Mouse (Mus musculus) forebrain, embryonic 12.5 days (tissue): Measurements from ENCODE around the gene Shank1. TPM values are rescaled to one million over a fixed set of nuclear protein-coding genes. Genes with fewer than 3 reads are reported as not detected.
A peak's percentile ranks its signal among the peaks of the same experiment; 100 is the strongest.

Experiments used
- ATAC-seq: fragments of 200-750 bp; cut with Nextera tagmentation; 2 replicates; pipeline ENCODE4 v1.8.0; 2017; ENCODE audit warnings: moderate TSS enrichment; ENCODE audit not compliant: low FRiP score
- H3K27ac ChIP-seq: fragments of 300-500 bp; sonication (generic); 2 replicates; pipeline ENCODE4 v1.5.1; 2016; ENCODE audit warnings: mild to moderate bottlenecking
- H3K27me3 ChIP-seq: fragments of 300-500 bp; sonication (generic); 2 replicates; pipeline ENCODE4 v1.6.1; 2016; ENCODE audit warnings: mild to moderate bottlenecking
- H3K36me3 ChIP-seq: fragments of 300-500 bp; sonication (generic); replicated peaks from 2 replicates; pipeline ENCODE4 v1.6.1; 2016; ENCODE audit warnings: mild to moderate bottlenecking
- H3K4me1 ChIP-seq: fragments of 300-500 bp; sonication (generic); 2 replicates; pipeline ENCODE4 v1.6.1; 2016
- H3K4me2 ChIP-seq: fragments of 300-500 bp; sonication (generic); 2 replicates; pipeline ENCODE4 v1.6.1; 2016; ENCODE audit warnings: mild to moderate bottlenecking, moderate library complexity
- H3K4me3 ChIP-seq: fragments of 300-500 bp; sonication (generic); replicated peaks from 2 replicates; pipeline ENCODE4 v1.5.1; 2016; ENCODE audit warnings: mild to moderate bottlenecking
- H3K9ac ChIP-seq: fragments of 300-500 bp; sonication (generic); 2 replicates; pipeline ENCODE4 v1.6.1; 2016; ENCODE audit warnings: mild to moderate bottlenecking
- H3K9me3 ChIP-seq: fragments of 300-500 bp; sonication (generic); 2 replicates; pipeline ENCODE4 v1.6.1; 2016
- WGBS: fragments of 180-500 bp; shearing (Covaris S2); methylation state at CpG from one replicate; pipeline ENCODE4 v1.1.7; 2016; 5-methylcytosine and 5-hydroxymethylcytosine counted together
- polyA plus RNA-seq: library from polyadenylated mRNA; unstranded; fragments of >200 nt; fragmentation: Nextera tagmentation; extraction: Ambion mirVana; gene quantifications from 2 replicates; pipeline ENCODE4 v1.2.1, GENCODE M21; 2016

Shank1 gene
- polyA plus RNA-seq, 1 experiment from 2014 or later = 8.0 TPM

GRCm38 (mm10) chr7:44384716-44385059 is 74.6 kb downstream of the Shank1 start:
- Histone ChIP-seq H3K4me1 (peaks cover 19% of the 10 kb centered on the region), H3K4me2 (peak overlapping the region; percentile 93), H3K27ac (0 out of 2 replicates have a peak overlapping the region, but pooled peaks have one; percentile 71), H3K36me3 (no peaks in the 10 kb centered on the region), H3K9me3 (no peaks in the 10 kb centered on the region), H3K9ac (peak overlapping the region; percentile 65), H3K27me3 (peaks cover 22% of the 10 kb centered on the region), H3K4me3 (peak overlapping the region; percentile 51)
- peak; percentile 44 for ATAC-seq
- WGBS = under 1% methylated on average over 17 of the region's 17 CpGs

GRCm38 (mm10) chr7:44385720-44386119 is 75.7 kb downstream of the Shank1 start, which contains the start of gene 1700008O03Rik:
Gene 1700008O03Rik (minus strand): TSS chr7:44385820.
- peaks cover 19% of the 10 kb centered on the region for H3K4me1 ChIP-seq
- ATAC-seq = no peak
- peaks cover 29% of the 10 kb centered on the region for H3K27me3 ChIP-seq
- WGBS = 79% methylated on average over 12 of the region's 12 CpGs
- H3K4me2 ChIP-seq = peak within 1 kb of the TSS; percentile 93
- H3K9ac ChIP-seq = peak within 1 kb of the TSS; percentile 65
- no peaks in the 10 kb centered on the region for H3K36me3 ChIP-seq
- no peak within 1 kb of the TSS for H3K27ac ChIP-seq
- H3K4me3 ChIP-seq = peak within 1 kb of the TSS; percentile 51
- no peaks in the 10 kb centered on the region for H3K9me3 ChIP-seq

- Histone ChIP-seq H3K27ac (no peak overlapping the region), H3K4me2 (no peak overlapping the region), H3K9ac (no peak overlapping the region), H3K27me3 (peaks cover 28% of the 10 kb centered on the region; the same call in 1 of the 2 replicates), H3K9me3 (no peaks in the 10 kb centered on the region), H3K36me3 (no peaks in the 10 kb centered on the region), H3K4me3 (no peak overlapping the region), H3K4me1 (no peaks in the 10 kb centered on the region)
- no peak for ATAC-seq
- WGBS = 87% methylated on average over 4 of the region's 4 CpGs
Observed at GRCm38 (mm10) chr7:44391831-44392230, 81.8 kb downstream of the Shank1 start.

DNA sequence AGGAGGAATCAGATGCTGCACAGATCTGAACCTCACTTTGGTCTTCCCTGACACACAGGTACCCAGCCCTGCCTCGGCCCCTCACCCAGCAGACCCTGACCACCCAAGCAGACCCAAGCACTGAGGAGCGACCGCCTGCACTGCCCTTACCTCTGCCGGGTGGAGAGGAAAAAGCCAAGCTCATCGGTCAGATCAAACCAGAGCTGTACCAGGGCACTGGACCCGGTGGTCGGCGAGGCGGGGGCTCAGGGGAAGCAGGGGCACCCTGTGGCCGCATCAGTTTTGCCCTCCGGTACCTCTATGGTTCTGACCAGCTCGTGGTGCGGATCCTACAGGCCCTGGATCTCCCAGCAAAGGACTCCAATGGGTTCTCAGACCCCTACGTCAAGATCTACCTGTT is 82.3 kb downstream of the Shank1 start:
- H3K9me3 ChIP-seq = no peaks in the 10 kb centered on the region
- H3K4me2 ChIP-seq = no peak overlapping the region
- 88% methylated on average over 14 of the region's 14 CpGs for WGBS
- no peak overlapping the region for H3K27ac ChIP-seq
- H3K9ac ChIP-seq = no peak overlapping the region
- no peak for ATAC-seq
- H3K27me3 ChIP-seq = peaks cover 32% of the 10 kb centered on the region; the same call in 1 of the 2 replicates
- no peaks in the 10 kb centered on the region for H3K36me3 ChIP-seq
- H3K4me1 ChIP-seq = no peaks in the 10 kb centered on the region
- no peak overlapping the region for H3K4me3 ChIP-seq

DNA sequence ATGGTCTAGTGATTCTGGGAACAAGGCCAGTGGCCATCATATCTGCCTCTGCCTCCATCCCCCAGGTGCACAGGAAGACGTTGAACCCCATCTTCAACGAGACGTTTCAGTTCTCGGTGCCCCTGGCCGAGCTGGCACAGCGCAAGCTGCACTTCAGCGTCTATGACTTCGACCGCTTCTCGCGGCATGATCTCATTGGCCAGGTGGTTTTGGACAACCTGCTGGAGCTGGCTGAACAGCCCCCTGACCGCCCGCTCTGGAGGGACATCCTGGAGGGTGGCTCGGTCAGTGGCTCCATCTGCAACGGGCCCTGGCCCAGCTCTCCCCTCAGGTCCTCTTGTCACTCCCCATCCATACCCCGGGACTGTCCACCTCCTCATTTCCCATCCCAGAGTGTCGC is 83.2 kb downstream of the Shank1 start:
- Histone ChIP-seq H3K9me3 (no peaks in the 10 kb centered on the region), H3K27me3 (peaks cover 27% of the 10 kb centered on the region; the same call in 1 of the 2 replicates), H3K9ac (no peak overlapping the region), H3K4me2 (no peak overlapping the region), H3K4me1 (no peaks in the 10 kb centered on the region), H3K36me3 (no peaks in the 10 kb centered on the region), H3K27ac (no peak overlapping the region), H3K4me3 (no peak overlapping the region)
- ATAC-seq = no peak
- WGBS = 94% methylated on average over 17 of the region's 17 CpGs

- H3K36me3 ChIP-seq = no peaks in the 10 kb centered on the region
- H3K9ac ChIP-seq = no peak overlapping the region
- peaks cover 24% of the 10 kb centered on the region for H3K27me3 ChIP-seq
- no peak overlapping the region for H3K4me2 ChIP-seq
- no peaks in the 10 kb centered on the region for H3K9me3 ChIP-seq
- peak; percentile 84 for ATAC-seq
- H3K4me1 ChIP-seq = peaks cover 8% of the 10 kb centered on the region; the same call in 1 of the 2 replicates
- H3K4me3 ChIP-seq = no peak overlapping the region
- H3K27ac ChIP-seq = no peak overlapping the region
- WGBS = 8% methylated on average over 3 of the region's 3 CpGs
Observed at GRCm38 (mm10) chr7:44398570-44398969, 88.5 kb downstream of the Shank1 start.

DNA sequence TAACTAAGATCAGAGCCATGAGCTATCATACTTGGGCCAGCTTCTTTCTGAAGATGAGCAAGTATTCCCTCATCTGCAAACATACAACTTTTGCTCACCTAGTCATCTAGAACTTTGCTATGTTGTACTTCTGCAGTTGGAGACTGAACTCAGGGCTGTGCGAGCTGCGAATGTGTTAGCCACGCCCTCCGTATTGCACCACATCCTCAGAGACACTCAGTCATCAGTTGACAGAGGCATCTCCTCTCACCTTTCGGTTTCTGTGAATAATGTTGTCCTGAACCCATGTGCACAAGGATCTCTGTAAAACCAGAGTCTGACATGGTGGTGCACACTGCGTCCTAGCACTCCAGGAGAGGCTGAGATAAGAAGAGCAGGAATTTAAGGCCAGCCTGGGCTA is 91.6 kb downstream of the Shank1 start:
- H3K4me2 ChIP-seq = no peak overlapping the region
- 89% methylated on average over 6 of the region's 6 CpGs for WGBS
- no peaks in the 10 kb centered on the region for H3K36me3 ChIP-seq
- peaks cover 18% of the 10 kb centered on the region for H3K4me1 ChIP-seq
- H3K4me3 ChIP-seq = no peak overlapping the region
- H3K9me3 ChIP-seq = no peaks in the 10 kb centered on the region
- H3K9ac ChIP-seq = no peak overlapping the region
- ATAC-seq = no peak
- no peak overlapping the region for H3K27ac ChIP-seq
- peaks cover 27% of the 10 kb centered on the region for H3K27me3 ChIP-seq

DNA sequence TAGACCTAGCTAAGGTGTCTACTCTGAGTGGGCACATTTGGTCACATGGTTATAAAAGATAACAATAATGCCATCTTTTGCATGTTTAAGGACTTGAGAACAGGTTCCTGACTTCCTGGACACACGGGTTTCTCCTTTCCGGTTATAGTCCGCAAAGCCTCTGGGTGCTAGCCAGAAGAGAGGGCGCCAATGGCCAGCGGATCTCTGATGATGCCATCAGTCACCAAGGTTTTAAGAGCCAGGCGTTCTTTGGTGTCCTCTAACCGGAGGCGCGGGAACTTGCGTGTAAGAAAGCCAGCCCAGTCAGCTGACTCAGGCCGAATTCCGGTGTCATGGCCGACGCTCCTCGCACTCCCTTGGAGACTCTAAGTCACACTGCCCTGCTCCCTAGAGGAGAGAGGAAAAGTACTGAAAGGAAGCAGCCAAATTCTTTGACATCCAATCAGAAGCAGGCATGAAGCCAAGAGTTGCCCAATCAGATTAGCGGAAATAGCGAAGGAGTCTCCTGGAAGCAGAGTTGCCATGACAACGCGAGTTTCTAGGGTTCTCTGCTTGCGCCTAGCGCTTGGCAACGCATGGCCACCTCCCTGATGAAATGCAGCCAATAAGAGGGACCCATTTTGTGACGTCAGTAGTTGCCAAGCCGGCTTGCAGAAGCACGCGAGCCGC is 95.4 kb downstream of the Shank1 start:
- 0 out of 2 replicates have a peak overlapping the region, but pooled peaks have one; percentile 17 for H3K9ac ChIP-seq
- H3K4me3 ChIP-seq = peak overlapping the region; percentile 39
- WGBS = 2% methylated on average over 27 of the region's 27 CpGs
- no peaks in the 10 kb centered on the region for H3K36me3 ChIP-seq
- ATAC-seq = peak; percentile 98
- H3K4me2 ChIP-seq = peak overlapping the region; percentile 58
- H3K27ac ChIP-seq = peak overlapping the region; percentile 85
- peaks cover 32% of the 10 kb centered on the region for H3K27me3 ChIP-seq
- peaks cover 11% of the 10 kb centered on the region for H3K4me1 ChIP-seq
- H3K9me3 ChIP-seq = no peaks in the 10 kb centered on the region

- under 1% methylated on average over 5 of the region's 5 CpGs for WGBS
- peaks cover 11% of the 10 kb centered on the region for H3K4me1 ChIP-seq
- 0 out of 2 replicates have a peak overlapping the region, but pooled peaks have one; percentile 39 for H3K4me3 ChIP-seq
- peak overlapping the region; percentile 58; the same call in 1 of the 2 replicates for H3K4me2 ChIP-seq
- no peaks in the 10 kb centered on the region for H3K36me3 ChIP-seq
- no peak overlapping the region for H3K9ac ChIP-seq
- ATAC-seq = peak; percentile 70; the same call in 1 of the 2 replicates
- no peaks in the 10 kb centered on the region for H3K9me3 ChIP-seq
- peaks cover 29% of the 10 kb centered on the region for H3K27me3 ChIP-seq
- H3K27ac ChIP-seq = no peak overlapping the region
Observed at GRCm38 (mm10) chr7:44406015-44406355, 95.9 kb downstream of the Shank1 start.

Other genes with a start within 250 kb of the Shank1 start
- gene Klk1b21, start 207.9 kb upstream of the Shank1 start, polyA plus RNA-seq = not detected in 2 replicates
- not detected in 2 replicates for gene Klk1b22, start 197.6 kb upstream of the Shank1 start, polyA plus RNA-seq
- not detected in 2 replicates for gene Klk1b16, start 173.5 kb upstream of the Shank1 start, polyA plus RNA-seq
- gene Klk1b24, start 122.0 kb upstream of the Shank1 start, polyA plus RNA-seq = not detected in 2 replicates
- gene Klk1b3, start 112.1 kb upstream of the Shank1 start, polyA plus RNA-seq = not detected in 2 replicates
- gene Klk1b4, start 102.8 kb upstream of the Shank1 start, polyA plus RNA-seq = not detected in 2 replicates
- not detected in 2 replicates for gene Klk1b5, start 94.3 kb upstream of the Shank1 start, polyA plus RNA-seq
- not detected in 2 replicates for gene Klk1, start 84.9 kb upstream of the Shank1 start, polyA plus RNA-seq
- gene Gm36864, start 74.1 kb upstream of the Shank1 start, polyA plus RNA-seq = not detected in 2 replicates
- 1.1 and 1.3 TPM in 2 replicates for gene 1700028J19Rik, start 63.6 kb upstream of the Shank1 start, polyA plus RNA-seq
- gene 2410002F23Rik, start 63.5 kb upstream of the Shank1 start, polyA plus RNA-seq = 195 and 203 TPM in 2 replicates
- gene Acp4, start 52.9 kb upstream of the Shank1 start, polyA plus RNA-seq = 0.11 and 0.17 TPM in 2 replicates
- gene Gm15517, start 48.8 kb upstream of the Shank1 start, polyA plus RNA-seq = not detected in 2 replicates
- gene Clec11a, start 3.4 kb upstream of the Shank1 start, polyA plus RNA-seq = 2.5 and 2.9 TPM in 2 replicates
- gene Syt3, start 73.8 kb downstream of the Shank1 start, polyA plus RNA-seq = 5.5 and 6.6 TPM in 2 replicates
- 0.86 and 1.5 TPM in 2 replicates for gene 1700008O03Rik, start 75.6 kb downstream of the Shank1 start, polyA plus RNA-seq
- 10.6 and 12.0 TPM in 2 replicates for gene Lrrc4b, start 118.8 kb downstream of the Shank1 start, polyA plus RNA-seq
- 4.8 TPM in 2 replicates for gene Aspdh, start 155.1 kb downstream of the Shank1 start, polyA plus RNA-seq
- gene Josd2, start 157.7 kb downstream of the Shank1 start, polyA plus RNA-seq = 47.2 and 56.8 TPM in 2 replicates
- gene Emc10, start 186.3 kb downstream of the Shank1 start, polyA plus RNA-seq = 121 and 125 TPM in 2 replicates
- 29.8 and 34.2 TPM in 2 replicates for gene Fam71e1, start 186.3 kb downstream of the Shank1 start, polyA plus RNA-seq
- gene Mybpc2, start 214.4 kb downstream of the Shank1 start, polyA plus RNA-seq = 0.13 and 0.17 TPM in 2 replicates
- gene Spib, start 221.8 kb downstream of the Shank1 start, polyA plus RNA-seq = not detected in 2 replicates
- gene Pold1, start 238.6 kb downstream of the Shank1 start, polyA plus RNA-seq = 111 and 126 TPM in 2 replicates
- 72.7 and 73.5 TPM in 2 replicates for gene Nr1h2, start 243.7 kb downstream of the Shank1 start, polyA plus RNA-seq